Mouse (Mus musculus): ENCODE data around the gene Tmem140.

Tmem140 gene

GRCm38 (mm10) chr6:34862791-34863403 lies at the start of gene Tmem140:
Gene Tmem140 (plus strand): TSS chr6:34863146.
- peak; percentile 97 for DNase-seq (ENCODE audit: low spot score)

DNA sequence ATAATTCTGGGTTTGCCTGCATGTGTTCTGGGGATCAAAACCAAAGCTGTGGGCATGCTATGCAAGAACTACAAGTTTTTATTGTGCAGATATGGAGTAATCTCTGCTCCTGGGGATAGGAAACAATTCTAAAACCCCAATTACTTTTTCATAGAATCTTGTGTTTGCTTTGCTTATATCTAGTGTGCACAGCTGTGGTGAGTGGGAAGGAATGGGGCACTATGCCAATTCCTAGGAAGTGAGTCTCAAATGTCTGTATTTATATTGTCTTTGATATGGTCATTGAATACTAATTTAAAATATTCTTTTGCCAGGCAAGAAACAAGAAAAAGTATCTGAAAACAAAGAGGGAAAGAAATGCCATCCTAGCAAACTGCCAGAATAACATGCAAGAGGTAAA lies 38.5 kb upstream of the Tmem140 start:
- DNase-seq (ENCODE audit: low spot score) = peak; percentile 9

DNA sequence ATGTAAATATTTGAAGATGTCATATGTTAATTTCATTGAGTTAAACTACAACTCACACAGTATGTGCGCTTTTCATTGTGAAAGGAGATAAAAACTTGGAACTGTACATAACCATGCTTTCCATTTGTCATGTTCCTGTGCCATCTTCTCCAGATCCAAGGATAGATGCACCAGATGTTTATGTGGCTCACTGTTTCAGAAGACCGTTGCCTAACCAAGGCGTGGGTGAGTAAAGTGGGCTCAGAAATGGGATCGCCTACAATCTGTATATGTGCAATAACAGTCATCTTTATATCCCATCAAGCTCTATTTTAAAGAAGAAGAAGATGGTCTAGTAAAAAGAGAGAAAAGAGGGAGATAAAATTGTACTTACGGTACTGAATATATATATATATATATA lies 30.6 kb upstream of the Tmem140 start:
- no peak for DNase-seq (ENCODE audit: low spot score)

- no peak for DNase-seq (ENCODE audit: low spot score)
Measured at GRCm38 (mm10) chr6:34861546-34862053, 1.3 kb upstream of the Tmem140 start.

DNA sequence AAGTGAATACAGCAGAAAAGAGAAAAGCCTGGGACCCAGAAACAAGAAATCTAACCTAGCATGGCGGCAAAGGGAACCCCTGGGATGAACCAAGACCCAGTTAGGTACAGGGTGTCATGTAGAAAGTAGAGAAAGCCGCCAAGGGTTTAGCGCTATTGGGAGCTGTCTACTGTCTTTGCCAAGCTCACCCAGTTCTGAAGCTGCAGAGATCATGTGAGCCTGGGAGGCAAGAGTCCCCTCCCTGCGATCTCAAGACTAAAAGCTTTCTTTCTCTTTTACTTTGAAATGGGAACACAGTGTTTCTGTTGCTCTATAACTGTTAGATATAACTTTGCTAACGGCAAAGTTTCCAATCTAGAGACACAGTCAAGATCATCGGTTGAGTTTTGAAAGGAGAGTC lies 565 bp upstream of the Tmem140 start:
- peak; percentile 84 for DNase-seq (ENCODE audit: low spot score)

DNA sequence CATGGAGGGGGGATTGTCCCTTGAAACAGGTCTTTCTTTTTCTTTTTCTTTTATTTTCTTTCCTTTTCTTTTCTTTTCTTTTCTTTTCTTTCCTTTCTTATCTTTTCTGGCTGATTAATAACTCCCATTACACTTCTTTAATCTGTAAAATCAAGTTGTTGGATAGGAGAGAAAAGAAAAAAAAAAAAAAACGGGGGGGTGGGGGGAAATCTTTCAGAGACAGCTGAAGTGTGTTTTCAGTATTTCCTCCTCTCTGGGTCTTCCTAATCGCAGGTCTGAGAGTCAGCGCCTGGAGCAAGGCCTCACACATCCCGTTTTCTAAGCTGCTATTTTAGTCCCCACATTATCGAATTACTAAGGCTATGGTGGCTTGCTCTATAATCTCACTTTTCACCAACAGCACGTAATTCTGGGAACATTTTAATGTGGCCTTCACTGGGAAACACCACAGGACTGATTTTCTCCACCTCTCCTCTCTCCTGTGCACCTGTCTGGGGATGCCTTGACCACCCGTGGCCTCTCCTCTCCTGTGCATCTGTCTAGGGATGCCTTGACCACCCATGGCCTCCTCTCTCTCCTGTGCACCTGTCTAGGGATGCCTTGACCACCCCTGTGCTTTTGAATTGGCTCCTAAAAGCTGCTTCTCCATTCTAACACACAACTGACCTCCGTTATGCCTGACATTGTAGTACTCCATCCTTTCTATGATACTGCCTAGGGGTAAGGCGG lies 1.0 kb downstream of the Tmem140 start:
- peak; percentile 49 for DNase-seq (ENCODE audit: low spot score)

- peak; percentile 58 for DNase-seq (ENCODE audit: low spot score)
Measured at GRCm38 (mm10) chr6:34865213-34865612, 2.3 kb downstream of the Tmem140 start.

- peak; percentile 80 for DNase-seq (ENCODE audit: low spot score)
Measured at GRCm38 (mm10) chr6:34865711-34866593, 3.0 kb downstream of the Tmem140 start.

- DNase-seq (ENCODE audit: low spot score) = no peak
Measured at GRCm38 (mm10) chr6:34866786-34867185, 3.8 kb downstream of the Tmem140 start.

- no peak for DNase-seq (ENCODE audit: low spot score)
Measured at GRCm38 (mm10) chr6:34867301-34867994, 4.5 kb downstream of the Tmem140 start.

- no peak for DNase-seq (ENCODE audit: low spot score)
Measured at GRCm38 (mm10) chr6:34867995-34868350, 5.0 kb downstream of the Tmem140 start.

DNA sequence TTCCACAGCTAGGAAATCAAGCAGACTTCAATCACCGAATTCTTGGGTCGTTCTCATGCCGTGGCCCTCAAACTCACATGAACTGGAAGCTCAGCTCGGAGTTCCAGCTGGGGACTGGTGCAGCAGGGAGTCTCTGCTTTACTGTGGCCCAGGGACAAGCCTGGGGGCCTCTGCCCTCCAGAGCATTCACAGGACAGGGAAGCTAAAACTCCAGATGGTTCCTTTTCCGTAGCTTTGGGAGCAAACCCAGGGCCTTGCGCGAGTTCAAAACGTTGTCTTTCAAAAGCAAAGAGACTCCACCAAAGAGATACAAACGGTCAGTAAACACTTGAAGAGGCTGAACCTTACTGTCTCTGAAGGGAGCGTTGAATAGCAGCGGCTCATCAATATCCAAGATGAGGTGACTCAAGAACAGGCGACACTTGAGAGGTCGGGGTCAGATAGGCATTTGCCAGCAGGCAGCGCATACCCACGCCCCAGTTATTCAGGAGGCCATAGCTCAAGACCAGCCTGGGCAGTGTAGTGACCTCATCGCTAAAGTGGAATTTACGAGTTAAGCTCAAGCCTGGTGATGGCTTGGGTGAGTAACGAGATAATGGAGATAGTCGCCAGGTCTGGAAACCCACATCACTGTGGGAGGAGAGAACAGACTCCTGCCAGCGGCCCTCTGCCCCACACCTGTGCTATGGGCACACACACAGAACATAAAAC lies 5.7 kb downstream of the Tmem140 start:
- DNase-seq (ENCODE audit: low spot score) = no peak

- DNase-seq (ENCODE audit: low spot score) = no peak
Measured at GRCm38 (mm10) chr6:34869225-34869915, 6.4 kb downstream of the Tmem140 start.

- DNase-seq (ENCODE audit: low spot score) = peak; percentile 34
Measured at GRCm38 (mm10) chr6:34870136-34870535, 7.2 kb downstream of the Tmem140 start.

- peak; percentile 31 for DNase-seq (ENCODE audit: low spot score)
Measured at GRCm38 (mm10) chr6:34870724-34871123, 7.8 kb downstream of the Tmem140 start.

- DNase-seq (ENCODE audit: low spot score) = no peak
Measured at GRCm38 (mm10) chr6:34871929-34872328, 9.0 kb downstream of the Tmem140 start.

DNA sequence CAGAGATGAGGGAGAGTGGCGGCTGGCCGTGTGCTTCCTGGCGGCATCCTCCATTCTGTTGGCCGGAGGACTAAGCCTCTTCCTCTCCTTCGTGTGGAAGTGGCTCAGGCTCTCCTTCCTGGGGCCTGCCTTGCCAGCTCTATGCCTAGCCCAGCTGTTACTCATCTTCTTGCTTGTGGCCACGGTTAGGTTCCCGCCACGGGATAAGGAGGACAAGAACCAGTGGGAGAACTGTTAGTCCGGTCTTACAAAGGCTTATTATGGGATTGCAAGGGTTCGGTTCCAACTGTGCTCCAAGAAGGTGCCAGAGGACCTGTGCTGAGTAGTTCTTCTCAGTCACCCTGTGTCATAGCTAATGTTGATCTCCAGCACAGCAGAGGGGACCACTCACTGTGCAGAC lies 9.9 kb downstream of the Tmem140 start:
- no peak for DNase-seq (ENCODE audit: low spot score)

DNA sequence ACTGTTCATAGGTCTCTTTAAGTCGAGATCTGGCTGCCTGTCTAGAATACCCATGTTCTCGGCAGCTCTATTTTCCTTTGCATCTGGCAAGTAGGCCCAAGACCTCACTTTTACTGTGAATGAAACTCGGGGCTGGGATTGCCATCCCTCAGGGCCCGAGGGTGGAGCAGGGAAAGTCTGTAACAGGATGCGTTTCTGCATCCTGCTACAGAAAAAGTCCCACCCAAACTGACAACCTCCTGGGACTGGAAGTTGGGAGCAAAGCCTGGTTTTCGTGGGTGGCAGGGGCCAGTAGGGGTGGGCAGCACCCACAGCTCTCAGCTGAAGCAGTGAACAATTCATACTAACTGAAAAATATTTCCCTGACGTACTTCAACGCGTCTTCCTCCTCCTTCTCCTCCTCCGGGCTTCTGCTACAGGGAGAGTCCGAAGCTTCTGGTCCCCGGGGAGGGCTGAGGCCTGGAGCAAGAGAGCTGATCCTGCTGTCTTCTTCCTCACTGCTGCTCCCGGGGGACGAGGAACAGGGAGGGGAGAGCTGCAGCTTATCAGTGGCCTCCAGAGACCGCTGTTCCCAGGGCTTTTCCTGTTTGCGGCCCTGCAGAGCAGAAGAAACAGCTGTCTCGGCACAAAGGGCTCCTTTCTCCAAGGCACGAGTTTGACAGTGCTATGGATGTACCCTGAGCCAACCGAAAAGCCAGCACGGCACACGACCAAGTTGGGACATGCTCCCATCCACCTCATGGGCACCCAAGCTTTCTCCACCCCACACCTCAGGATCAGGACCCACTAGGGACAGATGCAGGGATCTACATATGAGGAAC lies 11.4 kb downstream of the Tmem140 start:
- peak; percentile 56 for DNase-seq (ENCODE audit: low spot score)

DNA sequence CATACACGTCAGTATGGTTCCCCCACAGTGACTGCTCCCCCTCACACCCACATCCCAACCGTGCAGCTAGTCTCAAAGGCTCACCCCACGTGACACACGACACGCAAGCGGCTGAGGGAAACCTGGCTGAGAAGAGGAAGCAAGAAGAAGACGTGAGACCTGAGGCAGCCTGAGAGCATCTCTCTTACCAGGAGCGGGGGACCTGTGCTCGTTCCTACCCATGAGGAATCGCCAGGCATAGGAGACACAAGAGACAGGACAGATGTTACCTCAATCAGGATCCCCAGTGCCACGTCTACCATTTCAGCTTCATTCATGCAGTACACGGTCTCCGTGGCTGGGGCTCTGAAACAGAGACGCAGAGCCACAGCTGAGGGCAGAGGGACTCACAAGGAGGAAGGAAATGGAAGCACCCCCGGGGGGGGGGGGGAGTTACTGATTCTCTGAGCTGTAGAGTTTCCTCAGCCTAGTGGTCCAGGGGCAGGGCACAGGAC lies 12.4 kb downstream of the Tmem140 start:
- no peak for DNase-seq (ENCODE audit: low spot score)

All from adipocyte (in vitro differentiated cells).